ENCODE assay signal across 19 mouse cellular contexts in genomic region chr3:135815973-135816727, GRCm38 (mm10). TPM values are rescaled to one million over a fixed set of nuclear protein-coding genes. Genes with fewer than 3 reads are reported as not detected.
"Had no signal": no experiment of that assay in that cellular context is flagged by ENCODE, and none has a peak within 500 bp of the region (broad histone marks: within the 10 kb centered on the region; RNA-seq: fewer than 3 reads in every experiment).

No protein-coding gene starts in this region.

- H3K27me3 ChIP-seq: lung, embryonic 15.5 days; megakaryocyte, embryonic 14.5 days; midbrain, embryonic 13.5 days; midbrain, embryonic 15.5 days; neural tube, embryonic 12.5 days; stomach, embryonic 15.5 days had no signal

- DNase-seq: liver, postnatal 0 days; lung, adult 2 months; lung, postnatal 14 days; lung, postnatal 36 days; right cerebral cortex, postnatal 14 days; thymus, adult 2 months; thymus, postnatal 25 days; thymus, postnatal 4 days had no signal

- H3K36me3 ChIP-seq: lung, embryonic 15.5 days; midbrain, embryonic 13.5 days; midbrain, embryonic 15.5 days; neural tube, embryonic 12.5 days; stomach, embryonic 15.5 days had no signal

- ATAC-seq: liver, postnatal 0 days; lung, postnatal 0 days; midbrain, embryonic 13.5 days; midbrain, embryonic 15.5 days had no signal

- H3K9ac ChIP-seq: liver, postnatal 0 days; lung, embryonic 15.5 days; midbrain, embryonic 13.5 days; midbrain, embryonic 15.5 days; neural tube, embryonic 12.5 days; stomach, embryonic 15.5 days had no signal

- H3K4me1 ChIP-seq: lung, embryonic 15.5 days; megakaryocyte, embryonic 14.5 days; midbrain, embryonic 13.5 days; midbrain, embryonic 15.5 days; neural tube, embryonic 12.5 days; stomach, embryonic 15.5 days had no signal

- H3K4me3 ChIP-seq: lung, embryonic 15.5 days; megakaryocyte, embryonic 14.5 days; midbrain, embryonic 13.5 days; midbrain, embryonic 15.5 days; neural tube, embryonic 12.5 days; stomach, embryonic 15.5 days had no signal

- H3K9me3 ChIP-seq: lung, embryonic 15.5 days; midbrain, embryonic 13.5 days; midbrain, embryonic 15.5 days; neural tube, embryonic 12.5 days; stomach, embryonic 15.5 days had no signal

- H3K4me2 ChIP-seq: lung, embryonic 15.5 days; midbrain, embryonic 11.5 days; midbrain, embryonic 13.5 days; midbrain, embryonic 15.5 days; neural tube, embryonic 12.5 days; stomach, embryonic 15.5 days had no signal

- H3K27ac ChIP-seq: lung, embryonic 15.5 days; macrophage; midbrain, embryonic 13.5 days; midbrain, embryonic 15.5 days; neural tube, embryonic 12.5 days; stomach, embryonic 15.5 days; stomach, postnatal 0 days had no signal

RNA-seq across cellular contexts. Expression of gene Slc39a8, which starts 8.9 kb away (rescaled TPM):
- total RNA-seq: monocyte, adult 5-6 weeks had no signal
